In the genomic region with DNA sequence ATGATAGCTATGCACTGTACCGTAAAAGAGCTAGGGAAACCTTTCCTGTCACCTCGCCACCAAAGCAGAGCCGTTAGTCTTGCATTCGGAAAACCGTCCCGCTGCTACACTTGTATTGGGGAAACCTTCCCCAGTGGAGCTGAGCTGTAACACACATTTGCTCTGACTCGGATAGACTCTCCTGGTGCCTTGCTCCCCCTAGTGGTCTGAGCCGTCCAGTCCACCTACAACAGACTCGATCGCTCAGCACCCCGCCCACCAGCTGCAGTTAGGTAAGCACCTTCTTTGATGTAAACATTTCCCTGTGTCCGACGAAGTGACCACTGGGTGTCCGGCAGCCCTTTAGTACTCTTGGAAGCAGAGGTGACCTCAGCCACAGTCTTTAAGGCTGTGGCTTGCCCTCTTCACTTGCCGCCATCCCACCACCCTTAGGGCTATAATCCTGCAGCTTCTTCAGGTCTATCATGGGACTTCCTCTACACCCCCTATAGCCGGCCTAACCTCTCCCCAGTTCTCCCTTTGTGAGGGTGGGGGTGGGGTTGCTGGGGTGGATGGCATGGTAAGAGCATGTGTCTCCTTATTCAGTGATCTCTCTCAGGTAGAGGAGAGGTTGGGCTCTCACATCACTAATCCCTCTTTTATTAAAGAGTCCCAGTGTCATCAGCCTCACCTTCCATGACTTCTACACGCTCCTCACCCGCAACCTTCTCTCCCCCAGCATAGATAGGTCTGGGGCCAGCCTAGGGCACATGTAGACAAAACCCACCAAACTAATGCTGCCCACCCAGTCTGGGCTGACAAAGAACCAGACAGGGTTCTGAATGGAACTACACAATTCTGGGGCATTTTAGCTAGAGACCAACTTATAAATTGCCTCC, we compare ENCODE assay signal across 7 mouse cellular contexts. TPM values are rescaled to one million over a fixed set of nuclear protein-coding genes. Genes with fewer than 3 reads are reported as not detected.
DNase-seq lines count a peak whose midpoint lies in the region; ATAC-seq lines count a peak whose summit lies in the region.

No protein-coding gene starts in this region.

- H3K9me3 ChIP-seq in intestine, embryonic 16.5 days (ENCODE audit: control insufficient read depth, low read length) = no peaks in the 10 kb centered on the region
- no peaks in the 10 kb centered on the region for H3K9me3 ChIP-seq in midbrain, embryonic 10.5 days (replicated peaks)

- 0 out of 2 replicates have a peak, but pooled peaks cover 6% of the 10 kb centered on the region for H3K4me1 ChIP-seq in intestine, embryonic 16.5 days (ENCODE audit: control insufficient read depth, insufficient read depth, low read length)
- H3K4me1 ChIP-seq in midbrain, embryonic 10.5 days = peaks cover 4% of the 10 kb centered on the region

- H3K9ac ChIP-seq in intestine, embryonic 16.5 days (ENCODE audit: low read depth, low read length) = no peak overlapping the region

- ATAC-seq in intestine, embryonic 16.5 days = peak; percentile 90

- peak; percentile 52 for DNase-seq in adrenal gland, adult 8-10 months
- peak; percentile 84 for DNase-seq in embryo, embryonic 9.5 days (ENCODE audit: extremely low spot score)
- peak; percentile 47 to 66 for DNase-seq in gastrocnemius, postnatal 4 days (ENCODE audit: low spot score in 2 of 2)
- peak; percentile 65 to 80 for DNase-seq in left cerebral cortex, postnatal 25 days (ENCODE audit: low spot score in 2 of 2)
- DNase-seq in midbrain, embryonic 10.5 days (ENCODE audit: low spot score) = peak; percentile 84
- peak; percentile 77 for DNase-seq in right cerebral cortex, postnatal 4 days

- 12% methylated on average over 18 of the region's 18 CpGs for WGBS in intestine, embryonic 16.5 days
- WGBS in midbrain, embryonic 10.5 days = 16% methylated on average over 18 of the region's 18 CpGs

- H3K27ac ChIP-seq in intestine, embryonic 16.5 days (ENCODE audit: low read length) = no peak overlapping the region
- no peak overlapping the region for H3K27ac ChIP-seq in midbrain, embryonic 10.5 days (replicated peaks)

- H3K27me3 ChIP-seq in intestine, embryonic 16.5 days (replicated peaks; ENCODE audit: control insufficient read depth, insufficient read depth, low read length) = no peaks in the 10 kb centered on the region
- H3K27me3 ChIP-seq in midbrain, embryonic 10.5 days (ENCODE audit: low read depth, poor library complexity, severe bottlenecking) = no peaks in the 10 kb centered on the region

- H3K36me3 ChIP-seq in intestine, embryonic 16.5 days (ENCODE audit: control insufficient read depth, insufficient read depth, low read length) = no peaks in the 10 kb centered on the region
- no peaks in the 10 kb centered on the region for H3K36me3 ChIP-seq in midbrain, embryonic 10.5 days

- intact Hi-C loops in left cerebral cortex, postnatal 25 days (cut with DNase I) = loop anchor here (5.0 kb wide), 1 partner anchor 42 kb away; a partner anchor contains a TSS

- peak overlapping the region; percentile 51 for H3K4me2 ChIP-seq in intestine, embryonic 16.5 days (ENCODE audit: low read depth, low read length)

- H3K4me3 ChIP-seq in intestine, embryonic 16.5 days (ENCODE audit: low read length) = no peak overlapping the region
- 0 out of 2 replicates have a peak overlapping the region, but pooled peaks have one; percentile 9 for H3K4me3 ChIP-seq in midbrain, embryonic 10.5 days

RNA-seq across cellular contexts. Expression of a gene that starts 11.5 kb away (rescaled TPM):
- not detected for total RNA-seq in adrenal gland, adult 8-10 months (2022)
- total RNA-seq in gastrocnemius, postnatal 4 days (2021) = not detected
- polyA plus RNA-seq in intestine, embryonic 16.5 days (2015; fragmentation: Nextera tagmentation; extraction: Ambion mirVana) = not detected in 2 replicates
- not detected for total RNA-seq in left cerebral cortex, postnatal 25 days (2021)
- polyA plus RNA-seq in midbrain, embryonic 10.5 days (2016; fragmentation: Nextera tagmentation; extraction: Ambion mirVana) = not detected in 2 replicates

RNA-seq across cellular contexts. Expression of a gene that starts 24.0 kb away (rescaled TPM):
- 1 to 10 TPM in 3 of 4 experiments, under 1 TPM in 1; 0.75 to 2.9 (median 2.3) TPM for total RNA-seq in adrenal gland, adult 8-10 months (2022)
- 1 to 10 TPM in 1 of 2 experiments, under 1 TPM in 1; 0.74 to 1.2 TPM for total RNA-seq in gastrocnemius, postnatal 4 days (2021)
- 5.5 and 8.0 TPM in 2 replicates for polyA plus RNA-seq in intestine, embryonic 16.5 days (2015; fragmentation: Nextera tagmentation; extraction: Ambion mirVana)
- total RNA-seq in left cerebral cortex, postnatal 25 days (2021) = 100 to 1,000 TPM; 232 to 242 TPM
- polyA plus RNA-seq in midbrain, embryonic 10.5 days (2016; fragmentation: Nextera tagmentation; extraction: Ambion mirVana) = 43.3 and 81.8 TPM in 2 replicates

RNA-seq across cellular contexts. Expression of a gene that starts 43.0 kb away (rescaled TPM):
- total RNA-seq in adrenal gland, adult 8-10 months (2022) = 100 to 1,000 TPM in 3 of 4 experiments, 10 to 100 TPM in 1; 99.2 to 142 (median 122) TPM
- total RNA-seq in gastrocnemius, postnatal 4 days (2021) = 10 to 100 TPM; 61.6 to 72.7 TPM
- polyA plus RNA-seq in intestine, embryonic 16.5 days (2015; fragmentation: Nextera tagmentation; extraction: Ambion mirVana) = 34.2 and 41.1 TPM in 2 replicates
- 10 to 100 TPM; 69.9 to 89.7 TPM for total RNA-seq in left cerebral cortex, postnatal 25 days (2021)
- 38.5 and 38.8 TPM in 2 replicates for polyA plus RNA-seq in midbrain, embryonic 10.5 days (2016; fragmentation: Nextera tagmentation; extraction: Ambion mirVana)

Comparison
In these comparisons a context has a peak if more than half of its experiments do, and no peak if none do; other contexts are left out.
1. RNA of a gene that starts 24.0 kb away (total RNA-seq): 232 to 242 TPM in left cerebral cortex, postnatal 25 days; 0.75 to 2.9 TPM in adrenal gland, adult 8-10 months and 0.74 to 1.2 TPM in gastrocnemius, postnatal 4 days; every median in the first group is over 10 times any median in the second.
2. Peak in every context shown above with its lines, with median percentiles within 50 percentile points of each other: DNase-seq.